Mouse (Mus musculus) hindbrain, embryonic 12.5 days (tissue): ENCODE measurements around the gene Rflnb. TPM values are rescaled to one million over a fixed set of nuclear protein-coding genes. Genes with fewer than 3 reads are reported as not detected.

ENCODE experiments used
- ATAC-seq: fragments of 200-750 bp; cut with Nextera tagmentation; 2 replicates; pipeline ENCODE4 v1.8.0; 2017; ENCODE audit warnings: moderate TSS enrichment; ENCODE audit not compliant: low FRiP score
- H3K27ac ChIP-seq: fragments of 300-500 bp; sonication (generic); 2 replicates; pipeline ENCODE4 v1.5.1; 2016; ENCODE audit warnings: mild to moderate bottlenecking
- H3K27me3 ChIP-seq: fragments of 300-500 bp; sonication (generic); 2 replicates; pipeline ENCODE4 v1.6.1; 2016; ENCODE audit warnings: mild to moderate bottlenecking
- H3K36me3 ChIP-seq: fragments of 300-500 bp; sonication (generic); 2 replicates; pipeline ENCODE4 v1.6.1; 2016; ENCODE audit warnings: mild to moderate bottlenecking
- H3K4me1 ChIP-seq: fragments of 300-500 bp; sonication (generic); 2 replicates; pipeline ENCODE4 v1.6.1; 2016
- H3K4me2 ChIP-seq: fragments of 300-500 bp; sonication (generic); replicated peaks from 2 replicates; pipeline ENCODE4 v1.6.1; 2016; ENCODE audit warnings: mild to moderate bottlenecking
- H3K4me3 ChIP-seq: fragments of 300-500 bp; sonication (generic); 2 replicates; pipeline ENCODE4 v1.5.1; 2016; ENCODE audit warnings: mild to moderate bottlenecking
- H3K9ac ChIP-seq: fragments of 300-500 bp; sonication (generic); 2 replicates; pipeline ENCODE4 v1.6.1; 2016; ENCODE audit warnings: mild to moderate bottlenecking, moderate library complexity
- H3K9me3 ChIP-seq: fragments of 300-500 bp; sonication (generic); replicated peaks from 2 replicates; pipeline ENCODE4 v1.6.1; 2016; ENCODE audit warnings: mild to moderate bottlenecking
- WGBS: fragments of 180-500 bp; shearing (Covaris S2); methylation state at CpG from one replicate; pipeline ENCODE4 v1.1.7; 2016; 5-methylcytosine and 5-hydroxymethylcytosine counted together
- polyA plus RNA-seq: library from polyadenylated mRNA; unstranded; fragments of >200 nt; fragmentation: Nextera tagmentation; extraction: Ambion mirVana; gene quantifications from 2 replicates; pipeline ENCODE4 v1.2.1, GENCODE M21; 2016

The Rflnb gene
- polyA plus RNA-seq, 1 experiment from 2014 or later, result 25.4 TPM

DNA sequence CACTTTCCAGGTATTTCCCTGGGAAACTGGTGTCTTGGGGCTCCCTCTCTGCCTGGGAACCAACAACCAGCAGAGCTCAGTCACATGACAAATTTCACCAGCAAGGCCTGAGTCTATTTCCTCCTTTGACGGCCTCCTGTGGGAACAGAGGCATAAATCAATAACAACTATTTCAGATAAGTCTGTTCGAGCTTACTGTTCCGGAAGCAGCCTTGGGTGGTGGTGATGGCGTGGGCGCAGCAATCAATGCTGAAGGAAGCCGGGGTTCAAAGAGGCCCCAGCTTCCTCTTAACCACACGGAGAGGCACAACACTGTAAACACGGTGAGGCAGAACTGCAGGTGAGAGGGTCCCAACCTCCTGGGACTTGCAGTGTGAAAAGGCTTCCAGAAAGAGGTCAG, 50.8 kb downstream of the Rflnb start:
- H3K4me3 ChIP-seq, result no peak overlapping the region
- H3K4me1 ChIP-seq, result 0 out of 2 replicates have a peak, but pooled peaks cover 3% of the 10 kb centered on the region
- H3K36me3 ChIP-seq, result no peaks in the 10 kb centered on the region
- H3K27ac ChIP-seq, result no peak overlapping the region
- 64% methylated on average over 8 of the region's 8 CpGs for WGBS
- H3K9ac ChIP-seq, result no peak overlapping the region
- H3K9me3 ChIP-seq, result no peaks in the 10 kb centered on the region
- 0 out of 2 replicates have a peak, but pooled peaks cover under 1% of the 10 kb centered on the region for H3K27me3 ChIP-seq
- no peak overlapping the region for H3K4me2 ChIP-seq
- ATAC-seq, result no peak

DNA sequence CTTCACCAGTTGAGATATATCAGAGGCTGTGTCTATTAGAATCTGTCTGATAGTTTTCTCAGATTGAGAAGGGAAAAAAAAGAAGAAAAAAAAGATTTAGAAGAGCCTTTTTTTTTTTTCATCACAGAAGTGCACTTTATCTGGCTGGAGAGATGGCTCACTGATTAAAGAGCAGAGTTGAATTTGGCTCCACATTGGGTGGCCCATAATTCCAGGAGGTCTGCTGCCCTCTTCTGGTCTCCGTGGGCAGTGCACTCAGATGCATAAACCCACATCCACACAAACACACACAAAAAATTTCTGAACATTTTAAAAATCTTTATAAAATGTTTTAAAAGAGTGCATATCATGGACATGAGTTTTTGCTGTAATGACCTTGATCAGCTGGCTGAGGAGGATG, 53.6 kb downstream of the Rflnb start:
- H3K27me3 ChIP-seq, result peaks cover 14% of the 10 kb centered on the region; the same call in 1 of the 2 replicates

DNA sequence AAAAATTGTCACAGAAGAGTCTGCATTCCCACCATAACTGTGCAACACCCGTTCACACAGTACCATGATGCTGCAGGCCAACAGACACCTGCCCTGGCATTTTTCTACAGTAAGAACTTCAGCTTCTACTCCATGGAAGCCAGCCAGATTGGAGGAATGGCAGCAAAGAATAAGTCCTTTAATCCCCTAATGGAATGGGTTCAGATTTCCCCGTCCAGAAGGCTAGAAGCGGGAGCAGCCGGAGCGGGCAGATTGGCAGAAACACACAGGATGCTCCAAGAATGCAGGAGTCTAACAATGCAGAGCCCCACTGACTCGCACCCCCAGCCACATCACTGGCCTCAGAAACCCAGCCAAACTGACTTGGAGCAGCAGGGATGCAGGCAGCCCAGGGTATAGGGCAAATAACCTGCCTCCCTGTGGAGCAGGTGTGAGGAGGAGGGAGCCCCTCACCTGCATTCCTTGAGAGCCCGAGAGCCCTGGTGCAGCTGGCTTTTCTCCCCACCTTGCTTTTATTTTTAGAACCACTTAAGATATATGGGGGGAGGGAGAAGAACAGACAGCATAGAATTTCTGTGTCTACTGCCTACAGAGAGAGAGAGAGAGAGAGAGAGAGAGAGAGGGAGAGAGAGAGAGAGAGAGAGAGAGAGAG, 54.5 kb downstream of the Rflnb start:
- Histone ChIP-seq H3K36me3 (no peaks in the 10 kb centered on the region), H3K27ac (no peak overlapping the region), H3K27me3 (peaks cover 19% of the 10 kb centered on the region), H3K9me3 (no peaks in the 10 kb centered on the region), H3K4me3 (no peak overlapping the region), H3K9ac (no peak overlapping the region), H3K4me2 (no peak overlapping the region), H3K4me1 (0 out of 2 replicates have a peak, but pooled peaks cover 3% of the 10 kb centered on the region)
- 37% methylated on average over 7 of the region's 7 CpGs for WGBS
- ATAC-seq, result no peak

More for the DNA sequence above, 53.6 kb downstream of the Rflnb start:
- Histone ChIP-seq H3K4me3 (no peak overlapping the region), H3K9me3 (no peaks in the 10 kb centered on the region), H3K4me2 (no peak overlapping the region), H3K27ac (no peak overlapping the region), H3K9ac (no peak overlapping the region), H3K36me3 (no peaks in the 10 kb centered on the region), H3K4me1 (0 out of 2 replicates have a peak, but pooled peaks cover 3% of the 10 kb centered on the region)
- WGBS, result 81% methylated on average over 1 of the region's 1 CpGs
- no peak for ATAC-seq

DNA sequence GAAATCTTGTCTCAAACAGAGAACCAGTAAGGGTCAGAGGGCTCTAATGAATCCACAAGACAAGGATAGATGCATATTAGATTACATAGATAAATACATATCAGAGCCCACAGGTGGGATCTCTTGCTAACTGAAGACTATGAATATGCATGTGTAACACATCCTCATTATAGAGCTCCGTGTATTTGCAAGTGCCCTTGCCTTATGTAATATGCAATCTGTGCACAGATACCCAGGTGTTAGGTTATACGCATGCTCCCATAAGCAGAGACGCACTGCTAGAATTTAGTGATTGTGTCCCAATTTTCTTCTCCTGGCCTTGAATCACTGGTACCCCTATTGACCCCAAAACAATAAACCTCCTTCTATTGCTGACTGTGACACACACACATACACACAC, 55.4 kb downstream of the Rflnb start:
- H3K9ac ChIP-seq, result no peak overlapping the region
- no peak overlapping the region for H3K4me2 ChIP-seq
- H3K9me3 ChIP-seq, result no peaks in the 10 kb centered on the region
- no peak overlapping the region for H3K27ac ChIP-seq
- peaks cover 4% of the 10 kb centered on the region for H3K4me1 ChIP-seq
- WGBS, result 77% methylated on average over 3 of the region's 3 CpGs
- peaks cover 21% of the 10 kb centered on the region for H3K27me3 ChIP-seq
- ATAC-seq, result no peak
- H3K36me3 ChIP-seq, result no peaks in the 10 kb centered on the region
- no peak overlapping the region for H3K4me3 ChIP-seq

DNA sequence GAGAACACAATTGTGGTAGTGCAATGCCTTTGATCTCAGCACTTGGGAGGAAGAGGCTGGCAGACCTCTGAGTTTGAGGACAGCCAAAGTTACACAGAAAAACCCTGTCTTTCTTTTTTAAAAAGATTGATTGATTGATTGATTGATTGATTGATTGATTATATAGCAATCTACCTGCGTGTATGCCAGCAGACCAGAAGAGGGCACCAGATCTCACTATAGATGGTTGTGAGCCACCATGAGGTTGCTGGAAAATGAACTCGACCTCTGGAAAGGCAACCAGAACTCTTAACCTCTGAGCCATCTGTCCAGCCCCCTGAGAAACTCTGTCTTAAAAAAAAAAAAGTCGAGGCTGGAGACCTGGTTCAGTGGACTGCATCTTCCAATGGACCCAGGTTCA, 57.0 kb downstream of the Rflnb start:
- Histone ChIP-seq H3K27me3 (peaks cover 33% of the 10 kb centered on the region), H3K9ac (no peak overlapping the region), H3K4me1 (peaks cover 20% of the 10 kb centered on the region), H3K36me3 (no peaks in the 10 kb centered on the region), H3K4me3 (no peak overlapping the region), H3K27ac (no peak overlapping the region), H3K4me2 (no peak overlapping the region), H3K9me3 (no peaks in the 10 kb centered on the region)
- no peak for ATAC-seq
- 25% methylated on average over 3 of the region's 3 CpGs for WGBS

Other genes starting within 250 kb of the Rflnb start
- gene Doc2b, start 231.7 kb downstream of the Rflnb start, polyA plus RNA-seq, result 0.61 and 0.62 TPM in 2 replicates
- 2.6 and 2.9 TPM in 2 replicates for gene Rph3al, start 89.4 kb downstream of the Rflnb start, polyA plus RNA-seq
- gene 1700016K19Rik, start 27.9 kb downstream of the Rflnb start, polyA plus RNA-seq, result 2.0 and 3.7 TPM in 2 replicates
- gene Vps53, start 151.9 kb upstream of the Rflnb start, polyA plus RNA-seq, result 56.3 and 60.6 TPM in 2 replicates
- 27.6 and 31.2 TPM in 2 replicates for gene Fam57a, start 151.9 kb upstream of the Rflnb start, polyA plus RNA-seq
- 0.54 TPM in 1 of 2 replicates, not detected in the other for gene Dbil5, start 189.8 kb upstream of the Rflnb start, polyA plus RNA-seq
- 27.5 and 28.7 TPM in 2 replicates for gene Gemin4, start 189.9 kb upstream of the Rflnb start, polyA plus RNA-seq
- gene Mrm3, start 215.9 kb upstream of the Rflnb start, polyA plus RNA-seq, result 15.4 and 18.0 TPM in 2 replicates
- gene Glod4, start 215.9 kb upstream of the Rflnb start, polyA plus RNA-seq, result 109 and 118 TPM in 2 replicates